Comparison of ENCODE assay signal across 26 mouse cellular contexts in genomic region chr2:177321361-177321760, GRCm38 (mm10). TPM values are rescaled to one million over a fixed set of nuclear protein-coding genes. Genes with fewer than 3 reads are reported as not detected.
DNase-seq lines count a peak whose midpoint lies in the region; ATAC-seq and TF ChIP-seq lines count a peak whose summit lies in the region.
"Not testable (repeated sequence)": the region's sequence is repeated elsewhere in the genome, so short reads cannot be mapped to it uniquely, and the experiment has no call there.
"Had no signal": no experiment of that assay in that cellular context is flagged by ENCODE, and none has a peak within 500 bp of the region (broad histone marks: within the 10 kb centered on the region; RNA-seq: fewer than 3 reads in every experiment).

No protein-coding gene starts in this region.

- TF ChIP-seq CTCF in ES-Bruce4 (IDR thresholded peaks at IDR 0.05; ENCODE audit: low read depth, low read length); heart, adult 2 months (IDR thresholded peaks at IDR 0.05); midbrain, postnatal 0 days (IDR thresholded peaks at IDR 0.05): not testable (repeated sequence)
- TF ChIP-seq CTCF in lung, postnatal 0 days (IDR thresholded peaks at IDR 0.05), result peak; percentile 22; the same call in 1 of the 2 replicates

- H3K4me2 ChIP-seq in lung, postnatal 0 days (replicated peaks; ENCODE audit: low read depth, low read length); midbrain, postnatal 0 days (ENCODE audit: low read depth, low read length, poor library complexity, severe bottlenecking): not testable (repeated sequence)

- TF ChIP-seq POLR2A in ES-Bruce4 (IDR thresholded peaks at IDR 0.05; ENCODE audit: insufficient read depth, low read length); heart, adult 2 months (IDR thresholded peaks at IDR 0.05; ENCODE audit: insufficient read depth, low read depth, low read length): not testable (repeated sequence)

- peak; percentile 74 for DNase-seq in adipocyte (ENCODE audit: low spot score)
- peak; percentile 9 for DNase-seq in gastrocnemius, postnatal 10 days
- DNase-seq in heart, adult 2 months, result peak; percentile 46 to 50
- DNase-seq in kidney, adult 11 months, result peak; percentile 66
- DNase-seq in kidney, postnatal 14 days, result peak; percentile 48
- peak; percentile 62 for DNase-seq in lung, postnatal 0 days (ENCODE audit: low spot score)
- peak; percentile 0 for DNase-seq in midbrain, postnatal 0 days (ENCODE audit: low spot score)

- H3K27me3 ChIP-seq in ES-Bruce4 (ENCODE audit: control insufficient read depth, insufficient read depth, low read length, poor library complexity, severe bottlenecking); heart, adult 2 months (ENCODE audit: control insufficient read depth, insufficient read depth, low read length); lung, postnatal 0 days (replicated peaks; ENCODE audit: insufficient read depth, low read length); midbrain, postnatal 0 days (ENCODE audit: insufficient read depth, low read length): not testable (repeated sequence)

- not testable (repeated sequence) for TF ChIP-seq EP300 in ES-Bruce4 (IDR thresholded peaks at IDR 0.05; ENCODE audit: insufficient read depth, low read depth, low read length); heart, adult 2 months (IDR thresholded peaks at IDR 0.05; ENCODE audit: insufficient read depth, low read depth, low read length); lung, postnatal 0 days (IDR thresholded peaks at IDR 0.05)

- not testable (repeated sequence) for H3K79me2 ChIP-seq in heart, adult 2 months (replicated peaks; ENCODE audit: control insufficient read depth, insufficient read depth, low read length)

- H3K27ac ChIP-seq in ES-Bruce4 (ENCODE audit: insufficient read depth, low read length), result peak overlapping the region; percentile 46
- H3K27ac ChIP-seq in heart, adult 2 months; lung, postnatal 0 days (ENCODE audit: low read length); midbrain, postnatal 0 days (ENCODE audit: low read depth, low read length): not testable (repeated sequence)

- peak; percentile 26; the same call in 1 of the 2 replicates for ATAC-seq in lung, postnatal 0 days
- ATAC-seq in midbrain, postnatal 0 days (ENCODE audit: low FRiP score), result not testable (repeated sequence)

- intact Hi-C loops in heart, adult 2 months (cut with DNase I), result not testable (repeated sequence)

- H3K9ac ChIP-seq in ES-Bruce4 (ENCODE audit: low read depth, poor library complexity, severe bottlenecking); heart, adult 2 months (ENCODE audit: low read depth, low read length); lung, postnatal 0 days (replicated peaks; ENCODE audit: low read depth); midbrain, postnatal 0 days (replicated peaks; ENCODE audit: low read length, poor library complexity, severe bottlenecking): not testable (repeated sequence)

- H3K4me3 ChIP-seq in ES-Bruce4 (ENCODE audit: low read depth, low read length); heart, adult 2 months; lung, postnatal 0 days (ENCODE audit: low read depth, low read length); midbrain, postnatal 0 days (ENCODE audit: low read depth, low read length): not testable (repeated sequence)

- H3K4me1 ChIP-seq in ES-Bruce4 (ENCODE audit: control insufficient read depth, insufficient read depth, low read length); heart, adult 2 months (ENCODE audit: control insufficient read depth, insufficient read depth, low read length); lung, postnatal 0 days (ENCODE audit: insufficient read depth, low read depth, low read length); midbrain, postnatal 0 days (ENCODE audit: insufficient read depth, low read length): not testable (repeated sequence)

- peaks cover 16% of the 10 kb centered on the region for H3K36me3 ChIP-seq in ES-Bruce4 (ENCODE audit: control insufficient read depth, insufficient read depth, low read length, poor library complexity, severe bottlenecking)
- H3K36me3 ChIP-seq in heart, adult 2 months (ENCODE audit: control insufficient read depth, insufficient read depth, low read length); lung, postnatal 0 days (ENCODE audit: insufficient read depth, low read length); midbrain, postnatal 0 days (ENCODE audit: insufficient read depth, low read length): not testable (repeated sequence)

- H3K9me3 ChIP-seq in ES-Bruce4 (replicated peaks; ENCODE audit: control insufficient read depth, insufficient read depth, low read length, poor library complexity, severe bottlenecking); lung, postnatal 0 days (ENCODE audit: low read length); midbrain, postnatal 0 days (ENCODE audit: low read length): not testable (repeated sequence)

RNA-seq across cellular contexts. Expression of gene Gm14412, which starts 2.7 kb away (rescaled TPM):
- 10.2 and 10.6 TPM in 2 replicates for polyA plus RNA-seq in ES-Bruce4 (2011; ENCODE audit: insufficient read depth, insufficient read length, low read depth, missing spikeins)
- total RNA-seq in gastrocnemius, postnatal 10 days (2021), result 1 to 10 TPM in 1 of 2 experiments, under 1 TPM in 1; 0.80 to 1.5 TPM
- under 1 TPM; 0.97 to 0.98 TPM for total RNA-seq in heart, adult 2 months (2021)
- polyA plus RNA-seq in heart, adult 2 months (2012; rRNA removed), result 0.08 and 0.32 TPM in 2 replicates
- 0.07 and 0.14 TPM in 2 replicates for polyA plus RNA-seq in lung, postnatal 0 days (2015; fragmentation: Nextera tagmentation; extraction: Ambion mirVana)
- 0.28 and 0.49 TPM in 2 replicates for total RNA-seq in midbrain, postnatal 0 days (2014; rRNA removed)
- polyA plus RNA-seq in midbrain, postnatal 0 days (2015; fragmentation: Nextera tagmentation; extraction: Ambion mirVana), result 0.67 and 0.72 TPM in 2 replicates
- total RNA-seq: common myeloid progenitor, adult 5-6 weeks; hematopoietic stem cell, adult 5-6 weeks had no signal
- polyA plus RNA-seq: CD4-positive, CD25-positive, alpha-beta regulatory T cell, adult 4 months had no signal

RNA-seq across cellular contexts. Expression of gene Gm14409, which starts 54.5 kb away (rescaled TPM):
- 8.8 and 9.0 TPM in 2 replicates for polyA plus RNA-seq in ES-Bruce4 (2011; ENCODE audit: insufficient read depth, insufficient read length, low read depth, missing spikeins)
- total RNA-seq in gastrocnemius, postnatal 10 days (2021), result under 1 TPM; 0.70 to 0.78 TPM
- total RNA-seq in heart, adult 2 months (2021), result 1 to 10 TPM; 1.8 to 1.9 TPM
- polyA plus RNA-seq in heart, adult 2 months (2012; rRNA removed), result not detected in 2 replicates
- polyA plus RNA-seq in lung, postnatal 0 days (2015; fragmentation: Nextera tagmentation; extraction: Ambion mirVana), result not detected in 2 replicates
- total RNA-seq in midbrain, postnatal 0 days (2014; rRNA removed), result not detected in 2 replicates
- polyA plus RNA-seq in midbrain, postnatal 0 days (2015; fragmentation: Nextera tagmentation; extraction: Ambion mirVana), result not detected in 2 replicates
- total RNA-seq: hematopoietic stem cell, adult 5-6 weeks had no signal
- polyA plus RNA-seq: embryonic facial prominence, embryonic 15.5 days; forebrain, embryonic 14.5 days; frontal cortex, adult 2 months; G1E; gonadal fat pad, adult 2 months; heart, embryonic 14.5 days; hindbrain, embryonic 15.5 days; intestine, embryonic 14.5 days; kidney, embryonic 16.5 days; limb, embryonic 10.5 days; liver, embryonic 16.5 days; midbrain, embryonic 10.5 days; midbrain, embryonic 16.5 days; neural tube, embryonic 14.5 days; stomach, embryonic 14.5 days had no signal

Comparison
In these comparisons a context has a peak if more than half of its experiments do, and no peak if none do; other contexts are left out.
1. DNase-seq: peak in every context shown above with its lines; median percentile 74 in adipocyte; 66 in kidney, adult 11 months; 62 in lung, postnatal 0 days; 48 in heart, adult 2 months; 48 in kidney, postnatal 14 days; 9 in gastrocnemius, postnatal 10 days; 0 in midbrain, postnatal 0 days.